Mouse (Mus musculus): Measurements from ENCODE around the gene Mxd3. TPM values are rescaled to one million over a fixed set of nuclear protein-coding genes. Genes with fewer than 3 reads are reported as not detected.
A peak's percentile ranks its signal among the peaks of the same experiment; 100 is the strongest.

Mxd3 gene
- total and polyA plus RNA-seq, 3 experiments: 3.9 to 9.3 TPM; not detected in 1

DNA sequence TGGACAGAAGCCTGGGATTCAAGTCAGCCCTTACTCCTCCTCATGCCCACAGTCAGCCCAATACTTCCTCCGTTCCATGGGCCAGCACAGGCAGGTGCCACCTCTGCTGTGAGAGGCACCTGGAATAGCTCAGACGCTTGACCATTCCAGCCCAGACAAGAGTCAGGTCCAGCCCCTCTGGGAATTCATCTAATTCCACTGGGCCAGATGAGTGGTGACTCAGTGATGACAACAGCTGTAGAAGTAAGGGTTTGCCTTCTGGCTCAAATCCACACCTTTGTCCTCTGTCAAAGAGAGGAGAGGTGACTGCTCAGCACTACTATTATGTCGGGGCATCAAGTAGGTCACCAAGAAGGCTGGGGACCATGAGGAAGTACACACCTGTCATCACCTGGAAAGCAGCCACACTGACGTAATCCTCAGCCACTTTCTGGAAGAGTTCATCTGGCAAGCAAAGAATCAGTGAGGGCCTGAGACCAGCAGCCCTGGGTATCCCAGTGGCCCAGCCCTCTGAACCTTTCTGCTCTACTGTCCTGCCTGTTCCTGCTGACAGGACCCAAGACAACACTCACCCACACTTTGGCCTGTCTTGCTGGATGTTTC lies 9.6 kb downstream of the Mxd3 start, which contains the start of gene Prelid1:
Prelid1 (plus strand) TSS at position 570 of the 603 bp plus-strand sequence.
- H3K36me3 ChIP-seq (ENCODE audit: control insufficient read depth in 1 of 2, insufficient read depth in 2 of 2, low read length in 2 of 2): peaks cover 4 to 11% of the 10 kb centered on the region in 2 experiments; a peak in 3 of 4 replicates
- H3K4me3 ChIP-seq (ENCODE audit: control insufficient read depth in 1 of 2, insufficient read depth in 1 of 2, low read depth in 2 of 2, low read length in 2 of 2): peak within 1 kb of the TSS; percentile 86 to 95
- TF ChIP-seq ETS1 (IDR thresholded peaks at IDR 0.05; ENCODE audit: low read depth, low read length) (no peak), USF1 (IDR thresholded peaks at IDR 0.05; ENCODE audit: low read depth, low read length) (no peak), ZMIZ1 (IDR thresholded peaks at IDR 0.05; ENCODE audit: low read depth, low read length) (no peak), MYB (IDR thresholded peaks at IDR 0.05; ENCODE audit: low read depth, low read length) (no peak), BHLHE40 (IDR thresholded peaks at IDR 0.05; ENCODE audit: borderline replicate concordance, low read depth, low read length) (no peak), MXI1 (IDR thresholded peaks at IDR 0.05; ENCODE audit: low read depth, low read length) (no peak), CHD1 (IDR thresholded peaks at IDR 0.05; ENCODE audit: low read depth, low read length) (no peak), KAT2A (conservative IDR thresholded peaks at IDR 0.05; ENCODE audit: low read depth, low read length) (no peak), E2F4 (IDR thresholded peaks at IDR 0.05; ENCODE audit: borderline replicate concordance, low read depth, low read length) (no peak), MAFK (IDR thresholded peaks at IDR 0.05; ENCODE audit: borderline replicate concordance, low read depth, low read length) (no peak), MAZ (IDR thresholded peaks at IDR 0.05; ENCODE audit: low read depth, low read length) (no peak), MYC (IDR thresholded peaks at IDR 0.05; ENCODE audit: low read depth, low read length) (no peak)
- DNase-seq (ENCODE audit: low read depth, low spot score): no peak
- peaks cover 32% of the 10 kb centered on the region for H3K79me2 ChIP-seq (ENCODE audit: control insufficient read depth, insufficient read depth, low read length, poor library complexity)
- H3K9ac ChIP-seq (ENCODE audit: control insufficient read depth, low read depth, low read length, poor library complexity, severe bottlenecking): peak within 1 kb of the TSS; percentile 96
- no peaks in the 10 kb centered on the region for H3K27me3 ChIP-seq (ENCODE audit: control insufficient read depth in 1 of 2, insufficient read depth in 2 of 2, low read length in 2 of 2)
- H3K4me1 ChIP-seq (ENCODE audit: control insufficient read depth in 1 of 2, insufficient read depth in 2 of 2, low read length in 2 of 2): peaks cover 0 to 15% of the 10 kb centered on the region in 2 experiments; a peak in 2 of 4 replicates
- no peaks in the 10 kb centered on the region for H3K9me3 ChIP-seq (replicated peaks; ENCODE audit: insufficient read depth, low read length)
- H3K27ac ChIP-seq (ENCODE audit: control insufficient read depth, low read depth, low read length): peak within 1 kb of the TSS; percentile 29

GRCm38 (mm10) chr13:55318351-55318750 lies 11.3 kb downstream of the Mxd3 start:
- H3K9ac ChIP-seq (ENCODE audit: control insufficient read depth, low read depth, low read length, poor library complexity, severe bottlenecking): no peak overlapping the region
- H3K4me3 ChIP-seq (ENCODE audit: control insufficient read depth in 1 of 2, insufficient read depth in 1 of 2, low read depth in 2 of 2, low read length in 2 of 2): no peak overlapping the region
- no peak overlapping the region for H3K27ac ChIP-seq (ENCODE audit: control insufficient read depth, low read depth, low read length)
- no peak for DNase-seq (ENCODE audit: low read depth, low spot score)
- no peaks in the 10 kb centered on the region for H3K27me3 ChIP-seq (ENCODE audit: control insufficient read depth in 1 of 2, insufficient read depth in 2 of 2, low read length in 2 of 2)
- H3K9me3 ChIP-seq (replicated peaks; ENCODE audit: insufficient read depth, low read length): no peaks in the 10 kb centered on the region
- TF ChIP-seq ZKSCAN1 (IDR thresholded peaks at IDR 0.05; ENCODE audit: low read depth, low read length): no peak
- TF ChIP-seq GABPA (IDR thresholded peaks at IDR 0.05; ENCODE audit: low read depth, low read length): no peak
- TF ChIP-seq TBP (IDR thresholded peaks at IDR 0.05; ENCODE audit: low read depth, low read length): no peak
- no peak for TF ChIP-seq CTCF (IDR thresholded peaks at IDR 0.05 in 2 of 3, conservative IDR thresholded peaks at IDR 0.05 in 1 of 3; ENCODE audit: control insufficient read depth in 1 of 3, insufficient read depth in 1 of 3, low read depth in 2 of 3, low read length in 3 of 3, poor library complexity in 1 of 3, severe bottlenecking in 1 of 3)
- TF ChIP-seq ZMIZ1 (IDR thresholded peaks at IDR 0.05; ENCODE audit: low read depth, low read length): no peak
- H3K36me3 ChIP-seq (ENCODE audit: control insufficient read depth in 1 of 2, insufficient read depth in 2 of 2, low read length in 2 of 2): peaks cover 0 to 11% of the 10 kb centered on the region in 2 experiments; a peak in 2 of 4 replicates
- peaks cover 31% of the 10 kb centered on the region for H3K79me2 ChIP-seq (ENCODE audit: control insufficient read depth, insufficient read depth, low read length, poor library complexity)
- H3K4me1 ChIP-seq (ENCODE audit: control insufficient read depth in 1 of 2, insufficient read depth in 2 of 2, low read length in 2 of 2): peaks cover 0 to 15% of the 10 kb centered on the region in 2 experiments; a peak in 2 of 4 replicates

Measured in MEL (cell line).